Mouse (Mus musculus): ENCODE measurements around the gene Arhgap15.

DNA sequence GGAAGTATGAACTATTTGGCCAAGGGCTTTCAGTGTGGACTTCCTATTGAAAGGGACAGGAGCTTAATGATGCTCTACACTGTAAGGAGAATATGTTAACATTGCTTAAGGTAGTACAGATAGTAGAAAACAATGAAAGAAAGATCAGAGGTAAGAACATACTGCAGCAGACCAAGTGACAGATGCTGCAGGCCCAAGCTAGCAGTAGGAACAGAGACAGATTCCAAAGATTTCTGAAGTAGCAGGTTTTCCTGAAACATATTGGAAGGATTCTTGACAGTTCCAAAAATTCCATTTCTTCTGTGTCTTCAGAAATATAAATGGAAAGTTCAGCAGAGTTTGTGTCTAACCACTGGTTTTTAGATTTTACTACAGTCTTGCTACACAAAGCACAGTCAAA, 327.9 kb downstream of the Arhgap15 start:
- no peak for TF ChIP-seq CTCF (IDR thresholded peaks at IDR 0.05)
- no peak for TF ChIP-seq EP300 (IDR thresholded peaks at IDR 0.05; ENCODE audit: insufficient read depth, low read depth, low read length)
- TF ChIP-seq POLR2A (IDR thresholded peaks at IDR 0.05; ENCODE audit: insufficient read depth, low read depth, low read length): no peak

Data from heart, adult 2 months (tissue).